Mouse (Mus musculus): ENCODE measurements around the gene Fmo4. TPM values are rescaled to one million over a fixed set of nuclear protein-coding genes. Genes with fewer than 3 reads are reported as not detected.
"Not testable (repeated sequence)": the region's sequence is repeated elsewhere in the genome, so short reads cannot be mapped to it uniquely, and the experiment has no call there.

Gene Fmo4
- total RNA-seq, 2 experiments from 2014 or later = 0.27 TPM; not detected in 1

- intact Hi-C loops (cut with DNase I) = no loop called here
- DNase-seq = peak in 1 of 2 experiments; percentile 10
These were observed 8.8 kb downstream of the Fmo4 start for GRCm38 (mm10) chr1:162805011-162805410.

- intact Hi-C loops (cut with DNase I) = no loop called here
- no peak for DNase-seq
These were observed 17.3 kb downstream of the Fmo4 start for GRCm38 (mm10) chr1:162796441-162796840.

GRCm38 (mm10) chr1:162792306-162793044, 21.3 kb downstream of the Fmo4 start:
- intact Hi-C loops (cut with DNase I) = no loop called here
- no peak for DNase-seq

GRCm38 (mm10) chr1:162785222-162785621, 28.6 kb downstream of the Fmo4 start:
- no peak for DNase-seq
- intact Hi-C loops (cut with DNase I) = no loop called here

- intact Hi-C loops (cut with DNase I) = no loop called here
- DNase-seq = no peak
These were observed 30.0 kb downstream of the Fmo4 start for GRCm38 (mm10) chr1:162783669-162784248.

- DNase-seq; intact Hi-C loops (cut with DNase I): not testable (repeated sequence)
These were observed 32.7 kb downstream of the Fmo4 start for GRCm38 (mm10) chr1:162781035-162781434.

- DNase-seq = no peak
- intact Hi-C loops (cut with DNase I) = no loop called here
These were observed 35.7 kb downstream of the Fmo4 start for GRCm38 (mm10) chr1:162777943-162778538.

- DNase-seq = no peak
- intact Hi-C loops (cut with DNase I) = no loop called here
These were observed 40.1 kb downstream of the Fmo4 start for GRCm38 (mm10) chr1:162773661-162774060.

- DNase-seq = no peak
- intact Hi-C loops (cut with DNase I) = no loop called here
These were observed 42.0 kb downstream of the Fmo4 start for GRCm38 (mm10) chr1:162771617-162772360.

- no peak for DNase-seq
These were observed 61.8 kb downstream of the Fmo4 start for GRCm38 (mm10) chr1:162752009-162752408.

GRCm38 (mm10) chr1:162749607-162750006, 64.2 kb downstream of the Fmo4 start:
- DNase-seq = no peak
- intact Hi-C loops (cut with DNase I) = no loop called here

More at GRCm38 (mm10) chr1:162752009-162752408, 61.8 kb downstream of the Fmo4 start:
- intact Hi-C loops (cut with DNase I) = no loop called here

- intact Hi-C loops (cut with DNase I) = no loop called here
- DNase-seq = no peak
These were observed 65.0 kb downstream of the Fmo4 start for GRCm38 (mm10) chr1:162748761-162749160.

Other genes with a start within 250 kb of the Fmo4 start
- gene Vamp4, start 243.5 kb downstream of the Fmo4 start, total RNA-seq (2021) = 10 to 100 TPM; 18.5 to 23.8 TPM
- gene Myoc, start 174.8 kb downstream of the Fmo4 start, total RNA-seq (2021) = 1 to 10 TPM; 1.0 to 1.1 TPM
- gene Myocos, start 155.8 kb downstream of the Fmo4 start, total RNA-seq (2021) = not detected
- gene Prrc2c, start 73.4 kb downstream of the Fmo4 start, total RNA-seq (2021) = 100 to 1,000 TPM; 113 to 126 TPM
- 10 to 100 TPM; 33.4 to 41.8 TPM for gene Fmo1, start 52.6 kb upstream of the Fmo4 start, total RNA-seq (2021)
- 1 to 10 TPM; 4.1 to 9.1 TPM for gene Fmo2, start 84.8 kb upstream of the Fmo4 start, total RNA-seq (2021)
- gene Fmo6, start 123.5 kb upstream of the Fmo4 start, total RNA-seq (2021) = not detected
- not detected for gene Fmo3, start 170.6 kb upstream of the Fmo4 start, total RNA-seq (2021)